Mouse (Mus musculus): ENCODE results near the gene Yars. TPM values are rescaled to one million over a fixed set of nuclear protein-coding genes. Genes with fewer than 3 reads are reported as not detected.

Yars gene
- total and polyA plus RNA-seq, 3 experiments: 89.5 to 539 (median 179) TPM

DNA sequence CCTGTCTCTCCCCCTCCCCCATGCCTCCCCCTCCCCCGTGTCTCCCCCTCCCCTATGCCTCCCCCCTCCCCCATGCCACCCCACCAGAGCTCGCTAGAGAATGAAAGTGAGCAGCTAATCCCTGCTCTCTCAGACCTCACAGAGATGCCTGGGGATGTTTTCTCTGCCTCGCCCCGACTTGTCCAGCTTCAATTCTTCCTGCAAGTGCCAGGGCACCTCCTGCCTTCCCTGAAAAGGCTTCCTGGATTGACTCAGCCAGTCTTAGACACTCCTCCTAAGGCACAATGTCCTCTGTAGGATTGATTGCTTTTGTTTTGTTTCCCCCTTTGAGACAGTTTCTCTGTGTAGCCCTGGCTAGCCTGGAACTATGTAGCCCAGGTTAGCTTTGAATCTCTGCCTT lies 71.6 kb downstream of the Yars start, which contains the start of gene C77080:
TSS of gene C77080 (minus strand) at position 209 of the 400 bp plus-strand sequence.
- peaks cover 9 to 25% of the 10 kb centered on the region in 2 experiments for H3K4me1 ChIP-seq (ENCODE audit: control insufficient read depth in 1 of 2, insufficient read depth in 2 of 2, low read length in 2 of 2)
- H3K9me3 ChIP-seq (replicated peaks; ENCODE audit: insufficient read depth, low read length): no peaks in the 10 kb centered on the region
- no peak for DNase-seq (ENCODE audit: low read depth, low spot score)
- no peak within 1 kb of the TSS for H3K27ac ChIP-seq (ENCODE audit: control insufficient read depth, low read depth, low read length)
- TF ChIP-seq E2F4 (IDR thresholded peaks at IDR 0.05; ENCODE audit: borderline replicate concordance, low read depth, low read length) (no peak), BHLHE40 (IDR thresholded peaks at IDR 0.05; ENCODE audit: borderline replicate concordance, low read depth, low read length) (no peak), RAD21 (IDR thresholded peaks at IDR 0.05; ENCODE audit: low read depth, low read length) (no peak), KAT2A (conservative IDR thresholded peaks at IDR 0.05; ENCODE audit: low read depth, low read length) (no peak), CHD1 (IDR thresholded peaks at IDR 0.05; ENCODE audit: low read depth, low read length) (no peak), NELFE (IDR thresholded peaks at IDR 0.05; ENCODE audit: low read depth, low read length) (no peak), ZKSCAN1 (IDR thresholded peaks at IDR 0.05; ENCODE audit: low read depth, low read length) (no peak), HCFC1 (IDR thresholded peaks at IDR 0.05; ENCODE audit: low read depth, low read length) (no peak), MAZ (IDR thresholded peaks at IDR 0.05; ENCODE audit: low read depth, low read length) (no peak)
- H3K79me2 ChIP-seq (ENCODE audit: control insufficient read depth, insufficient read depth, low read length, poor library complexity): no peaks in the 10 kb centered on the region
- H3K27me3 ChIP-seq (ENCODE audit: control insufficient read depth in 1 of 2, insufficient read depth in 2 of 2, low read length in 2 of 2): no peaks in the 10 kb centered on the region
- H3K9ac ChIP-seq (ENCODE audit: control insufficient read depth, low read depth, low read length, poor library complexity, severe bottlenecking): no peak within 1 kb of the TSS
- peaks cover 0 to 13% of the 10 kb centered on the region in 2 experiments; a peak in 2 of 4 replicates for H3K36me3 ChIP-seq (ENCODE audit: control insufficient read depth in 1 of 2, insufficient read depth in 2 of 2, low read length in 2 of 2)
- H3K4me3 ChIP-seq (ENCODE audit: control insufficient read depth in 1 of 2, insufficient read depth in 1 of 2, low read depth in 2 of 2, low read length in 2 of 2): no peak within 1 kb of the TSS

DNA sequence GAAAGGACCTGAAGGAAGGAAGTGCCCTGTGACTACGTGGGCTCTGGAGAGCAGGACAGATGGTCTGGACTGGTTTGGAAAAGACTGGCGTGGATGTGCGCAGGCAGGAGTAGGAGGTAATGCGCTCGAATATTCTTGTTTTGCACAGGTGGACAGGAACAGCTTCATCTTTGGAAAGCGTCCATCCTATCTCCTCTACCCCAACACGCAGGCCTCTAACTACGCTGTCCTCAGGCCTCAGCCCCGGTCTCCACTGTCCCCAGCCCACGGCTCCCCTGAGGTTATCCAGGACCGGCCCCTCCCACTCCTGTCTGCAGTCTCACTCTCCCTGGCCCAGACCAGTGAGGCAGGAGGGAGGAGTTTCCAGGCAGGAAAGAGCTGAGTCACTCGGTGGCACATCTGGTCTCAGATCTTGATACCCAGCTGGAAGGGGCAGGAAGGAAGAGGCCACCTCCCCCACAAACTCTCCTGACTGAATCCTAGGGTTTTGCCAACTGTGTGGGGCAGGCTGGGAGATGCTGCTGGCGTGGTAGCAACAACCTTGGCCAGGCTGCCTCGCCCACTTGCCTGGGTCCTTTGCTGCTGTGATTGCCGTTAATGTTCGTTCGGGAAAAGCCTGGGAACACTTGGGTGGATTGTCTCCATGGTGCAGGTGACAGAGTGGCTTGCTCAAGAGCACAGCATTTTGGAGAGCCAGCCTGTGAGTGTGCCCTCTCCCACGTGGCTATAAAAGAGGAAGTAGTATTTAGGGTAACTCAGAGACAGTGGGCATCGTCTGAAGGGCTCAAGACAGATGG lies 73.9 kb downstream of the Yars start:
- Histone ChIP-seq H3K36me3 (ENCODE audit: control insufficient read depth in 1 of 2, insufficient read depth in 2 of 2, low read length in 2 of 2) (peaks cover 0 to 5% of the 10 kb centered on the region in 2 experiments; a peak in 2 of 4 replicates), H3K4me1 (ENCODE audit: control insufficient read depth in 1 of 2, insufficient read depth in 2 of 2, low read length in 2 of 2) (peaks cover 5 to 15% of the 10 kb centered on the region in 2 experiments; a peak in 3 of 4 replicates), H3K9me3 (replicated peaks; ENCODE audit: insufficient read depth, low read length) (no peaks in the 10 kb centered on the region), H3K9ac (ENCODE audit: control insufficient read depth, low read depth, low read length, poor library complexity, severe bottlenecking) (peak overlapping the region; percentile 46), H3K27ac (ENCODE audit: control insufficient read depth, low read depth, low read length) (peak overlapping the region; percentile 11; the same call in 1 of the 2 replicates), H3K27me3 (ENCODE audit: control insufficient read depth in 1 of 2, insufficient read depth in 2 of 2, low read length in 2 of 2) (no peaks in the 10 kb centered on the region), H3K4me3 (ENCODE audit: control insufficient read depth in 1 of 2, insufficient read depth in 1 of 2, low read depth in 2 of 2, low read length in 2 of 2) (peak overlapping the region; percentile 23 to 40; a peak in 3 of 4 replicates), H3K79me2 (ENCODE audit: control insufficient read depth, insufficient read depth, low read length, poor library complexity) (no peaks in the 10 kb centered on the region)
- DNase-seq (ENCODE audit: low read depth, low spot score): peak; percentile 84
- TF ChIP-seq GABPA (IDR thresholded peaks at IDR 0.05; ENCODE audit: low read depth, low read length) (peak; percentile 89), CTCF (IDR thresholded peaks at IDR 0.05 in 2 of 3, conservative IDR thresholded peaks at IDR 0.05 in 1 of 3; ENCODE audit: control insufficient read depth in 1 of 3, insufficient read depth in 1 of 3, low read depth in 2 of 3, low read length in 3 of 3, poor library complexity in 1 of 3, severe bottlenecking in 1 of 3) (no peak), ZNF384 (IDR thresholded peaks at IDR 0.05; ENCODE audit: low read depth, low read length) (no peak), NRF1 (IDR thresholded peaks at IDR 0.05; ENCODE audit: insufficient read depth, low read depth, low read length, poor library complexity, severe bottlenecking) (no peak), MYB (IDR thresholded peaks at IDR 0.05; ENCODE audit: low read depth, low read length) (no peak), EP300 (IDR thresholded peaks at IDR 0.05; ENCODE audit: low read depth in 1 of 2, low read length in 2 of 2) (peak; percentile 65 to 84), USF2 (IDR thresholded peaks at IDR 0.05; ENCODE audit: borderline replicate concordance in 1 of 2, insufficient read depth in 1 of 2, low read depth in 1 of 2, low read length in 2 of 2) (no peak), MAX (IDR thresholded peaks at IDR 0.05; ENCODE audit: low read length) (peak; percentile 89), MYC (IDR thresholded peaks at IDR 0.05; ENCODE audit: low read depth, low read length) (peak; percentile 93), RCOR1 (IDR thresholded peaks at IDR 0.05; ENCODE audit: low read depth, low read length) (peak; percentile 48; the same call in 1 of the 2 replicates), USF1 (IDR thresholded peaks at IDR 0.05; ENCODE audit: low read depth, low read length) (peak; percentile 70), MAZ (IDR thresholded peaks at IDR 0.05; ENCODE audit: low read depth, low read length) (peak; percentile 54; the same call in 1 of the 2 replicates), JUND (IDR thresholded peaks at IDR 0.05; ENCODE audit: low read depth, low read length) (peak; percentile 66; the same call in 1 of the 2 replicates), MAFK (IDR thresholded peaks at IDR 0.05; ENCODE audit: borderline replicate concordance, low read depth, low read length) (peak; percentile 33; the same call in 1 of the 2 replicates), POLR2AphosphoS2 (IDR thresholded peaks at IDR 0.05; ENCODE audit: low read length) (no peak), GATA1 (IDR thresholded peaks at IDR 0.05; ENCODE audit: low read depth, low read length) (peak; percentile 59), TCF12 (IDR thresholded peaks at IDR 0.05; ENCODE audit: low read depth, low read length) (peak; percentile 79), ELF1 (IDR thresholded peaks at IDR 0.05; ENCODE audit: low read depth, low read length) (peak; percentile 48; the same call in 1 of the 2 replicates), BHLHE40 (IDR thresholded peaks at IDR 0.05; ENCODE audit: borderline replicate concordance, low read depth, low read length) (peak; percentile 60; the same call in 1 of the 2 replicates), POLR2AphosphoS5 (IDR thresholded peaks at IDR 0.05; ENCODE audit: borderline replicate concordance, low read depth, low read length) (no peak), CHD1 (IDR thresholded peaks at IDR 0.05; ENCODE audit: low read depth, low read length) (0 out of 2 replicates have a peak, but pooled peaks have one; percentile 39), ETS1 (IDR thresholded peaks at IDR 0.05; ENCODE audit: low read depth, low read length) (peak; percentile 98)

Measured in MEL (cell line).